Mouse (Mus musculus): ENCODE results near the gene Gm42957.

DNA sequence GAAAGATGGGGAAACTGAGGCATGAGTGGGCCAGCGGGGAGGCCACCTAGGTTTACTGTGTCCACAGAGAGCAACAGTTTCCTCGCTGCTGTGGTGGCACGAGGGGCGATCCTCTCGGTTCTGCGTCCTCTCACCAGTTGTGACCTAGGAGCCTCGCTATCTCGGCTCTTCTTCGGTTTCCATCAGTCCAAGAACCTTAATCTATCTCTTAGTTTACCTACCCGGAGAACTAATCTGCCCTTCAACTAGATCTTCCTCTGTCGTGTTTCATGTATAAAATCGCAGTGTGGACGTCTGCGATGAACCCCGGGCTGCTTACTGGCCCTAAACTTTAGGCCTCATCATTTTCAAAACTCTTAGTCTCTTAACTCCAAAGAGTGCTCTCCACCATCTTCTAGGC, 632 bp downstream of the Gm42957 start:
- TF ChIP-seq POLR2A (IDR thresholded peaks at IDR 0.05; ENCODE audit: control insufficient read depth, low read depth, low read length) (no peak), CTCF (IDR thresholded peaks at IDR 0.05; ENCODE audit: control insufficient read depth, insufficient read depth, insufficient replicate concordance, low read depth, low read length) (no peak)

All from testis, adult 2 months (tissue).